Mouse (Mus musculus) left cerebral cortex, postnatal 10 days (tissue): ENCODE data around the gene Magi1. TPM values are rescaled to one million over a fixed set of nuclear protein-coding genes. Genes with fewer than 3 reads are reported as not detected.

Source experiments
- DNase-seq, 2 experiments: peaks; one replicate each; pipeline ENCODE4 v3.0.0; 2021 to 2022; ENCODE audit warnings: low spot score in 2 of 2, mixed read lengths in 1 of 2; ENCODE audit errors: extremely low spot score in 1 of 2
- intact Hi-C: fragments of 180-260 bp; cut with DNase I; formaldehyde crosslinking; loops from one replicate; pipeline ENCODE4 v1.15.1; 2025
- total RNA-seq, 2 experiments: library from RNA; stranded (reverse); gene quantifications; 2 replicates each; pipeline ENCODE4 v1.2.3; 2021

Magi1 gene
- total RNA-seq, 2 experiments from 2014 or later, result 89.8 to 91.8 TPM

DNA sequence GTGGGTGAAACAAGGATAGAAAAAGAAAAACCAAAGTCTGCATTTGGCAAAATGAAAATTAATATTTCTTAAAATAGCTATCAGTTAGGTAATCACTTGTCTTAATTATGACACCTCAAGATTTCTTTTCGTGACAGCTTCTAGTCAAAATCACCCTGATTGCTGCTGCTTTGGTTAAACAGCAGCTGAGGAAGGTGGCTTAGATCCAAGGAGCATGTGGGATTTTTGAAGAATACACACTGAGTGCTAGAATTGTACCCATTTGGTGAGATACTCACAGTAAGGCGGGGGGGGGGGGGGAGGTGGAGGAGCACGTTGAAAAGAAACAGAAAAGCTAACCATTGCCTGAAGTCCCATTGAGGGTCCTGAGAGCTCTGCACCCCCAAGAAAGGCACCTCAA, 438.2 kb downstream of the Magi1 start:
- peak in 1 of 2 experiments; percentile 38 for DNase-seq
- intact Hi-C loops, result no loop called here

DNA sequence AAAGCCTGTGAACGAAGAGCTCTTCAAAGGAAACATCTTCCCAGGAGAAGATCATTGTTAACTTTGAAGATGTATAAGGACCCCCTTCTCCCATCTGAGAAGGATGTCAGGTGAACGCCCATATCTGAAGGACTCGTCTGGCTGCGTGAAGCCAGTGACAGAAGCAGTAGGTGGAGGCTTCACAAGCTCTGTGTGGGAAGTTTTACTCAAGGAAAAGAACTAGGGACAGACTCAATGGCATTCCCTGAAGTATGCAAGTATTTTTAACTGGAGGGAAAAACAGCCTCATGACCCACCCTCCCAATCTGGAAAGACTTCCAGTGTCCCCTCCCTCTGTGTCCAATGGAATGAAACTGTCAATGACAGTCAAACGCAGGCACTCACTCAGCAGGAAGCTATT, 438.6 kb downstream of the Magi1 start:
- no peak for DNase-seq
- intact Hi-C loops, result no loop called here

DNA sequence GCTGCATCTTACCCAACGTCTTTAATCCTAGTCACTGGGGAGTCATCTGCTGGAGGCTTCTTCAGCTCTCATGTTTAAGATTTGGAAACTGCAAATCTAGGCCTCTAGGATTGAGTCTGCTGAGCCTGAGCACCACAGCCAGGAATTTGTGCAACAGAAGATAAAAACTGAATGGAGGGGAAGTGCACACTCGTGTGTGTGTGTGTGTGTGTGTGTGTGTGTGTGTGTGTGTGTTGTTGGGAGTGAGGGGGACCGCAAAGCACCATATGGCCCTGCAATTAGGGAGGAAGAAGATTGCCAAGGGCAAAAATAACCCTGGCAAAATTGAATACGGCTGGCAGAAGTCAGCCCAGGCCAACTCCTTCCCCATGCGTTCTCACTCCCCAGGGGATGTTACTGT, 439.1 kb downstream of the Magi1 start:
- intact Hi-C loops, result no loop called here

DNA sequence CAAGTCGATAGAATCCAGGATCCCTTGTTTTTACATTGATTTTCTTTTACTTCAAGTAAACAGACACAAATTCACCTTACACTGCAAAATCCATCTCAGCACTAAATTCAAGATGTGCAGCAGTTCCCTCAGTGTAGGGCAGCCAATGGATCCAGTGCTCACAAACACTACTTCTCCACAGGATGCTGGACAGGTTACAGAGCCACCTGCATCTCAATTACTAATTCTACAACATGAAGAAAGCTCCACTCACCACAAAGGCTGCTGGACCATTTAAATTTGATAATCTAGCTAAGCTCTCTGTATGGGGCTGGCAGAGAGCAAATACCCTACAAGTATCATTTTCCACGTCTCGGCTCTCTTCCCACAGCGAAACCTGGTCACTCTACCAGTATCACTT, 445.3 kb downstream of the Magi1 start:
- intact Hi-C loops, result no loop called here
- no peak for DNase-seq

More for the DNA sequence above, 439.1 kb downstream of the Magi1 start:
- DNase-seq, result no peak

DNA sequence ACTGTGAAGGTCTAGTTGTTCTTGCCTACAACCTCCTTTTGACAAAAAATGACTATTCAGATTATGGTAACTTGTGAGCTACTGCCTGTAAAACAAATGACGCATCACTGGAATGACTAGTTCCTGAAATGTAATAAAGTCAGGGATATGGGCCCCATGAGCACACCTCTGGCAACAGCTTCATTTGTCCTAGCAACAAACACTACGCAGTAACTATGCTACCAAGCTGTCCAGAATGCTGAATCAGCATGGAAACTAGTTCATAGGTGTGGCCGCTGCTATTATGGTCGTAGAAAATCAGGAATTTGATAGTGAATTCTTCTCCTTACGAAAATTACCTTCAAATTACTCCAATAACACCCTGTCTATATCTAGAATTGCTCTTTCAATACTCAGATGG, 447.1 kb downstream of the Magi1 start:
- no peak for DNase-seq
- intact Hi-C loops, result no loop called here

DNA sequence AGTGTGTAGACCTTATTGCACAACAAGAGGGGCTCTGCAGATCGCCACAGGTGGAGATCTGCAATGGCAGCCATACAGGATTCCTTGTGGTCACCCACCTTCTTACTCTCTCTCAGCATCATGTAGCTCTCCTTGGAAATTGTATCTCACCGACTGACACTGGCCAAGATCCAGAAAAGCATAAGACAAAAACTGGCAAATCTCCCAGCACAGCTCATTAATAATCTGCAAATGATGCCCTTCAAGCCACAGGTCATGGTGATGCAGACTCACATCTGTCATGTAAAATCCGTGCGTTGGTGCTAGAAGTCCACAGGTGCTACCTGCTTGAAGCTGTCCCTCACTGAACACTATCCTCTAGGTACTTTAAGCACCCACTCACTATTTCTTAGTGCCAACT, 448.5 kb downstream of the Magi1 start:
- intact Hi-C loops, result no loop called here
- DNase-seq, result no peak

DNA sequence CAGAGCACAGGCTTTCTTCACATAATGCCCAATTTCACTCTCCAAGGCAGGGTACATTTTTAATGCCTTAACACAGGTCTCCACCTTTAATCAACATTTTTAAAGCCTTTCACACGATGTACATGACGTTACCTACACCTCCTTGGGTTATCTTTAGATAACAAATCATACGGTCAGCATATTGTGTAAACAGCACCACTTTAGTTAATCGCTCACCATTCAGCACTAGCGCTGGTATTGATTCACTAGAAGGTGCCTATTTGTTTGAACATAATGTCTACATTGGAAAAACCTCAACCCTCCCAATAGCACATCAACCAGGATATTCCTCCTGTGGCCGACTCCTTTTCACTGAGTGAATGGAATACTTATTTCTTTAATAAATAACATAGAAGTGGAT, 455.5 kb downstream of the Magi1 start:
- intact Hi-C loops, result no loop called here
- DNase-seq, result no peak

DNA sequence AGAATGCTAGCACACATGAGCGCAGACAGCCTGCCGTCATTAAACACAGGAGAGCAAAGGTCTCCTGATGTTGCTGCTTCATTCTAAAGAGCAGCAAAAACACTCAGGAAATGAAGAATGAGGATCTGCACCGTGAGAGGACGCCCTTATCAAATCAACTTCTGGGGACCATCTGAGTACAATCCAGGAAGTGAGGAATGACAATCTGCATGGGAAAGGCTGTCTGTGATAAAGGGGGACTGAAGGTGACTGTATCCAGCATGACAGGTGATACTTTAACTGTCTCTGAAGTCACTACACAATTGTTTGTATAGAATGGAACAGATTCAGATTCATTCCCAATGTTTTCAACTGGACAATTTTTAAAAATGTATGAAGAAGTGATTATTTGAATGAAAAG, 456.8 kb downstream of the Magi1 start:
- no peak for DNase-seq
- intact Hi-C loops, result no loop called here

DNA sequence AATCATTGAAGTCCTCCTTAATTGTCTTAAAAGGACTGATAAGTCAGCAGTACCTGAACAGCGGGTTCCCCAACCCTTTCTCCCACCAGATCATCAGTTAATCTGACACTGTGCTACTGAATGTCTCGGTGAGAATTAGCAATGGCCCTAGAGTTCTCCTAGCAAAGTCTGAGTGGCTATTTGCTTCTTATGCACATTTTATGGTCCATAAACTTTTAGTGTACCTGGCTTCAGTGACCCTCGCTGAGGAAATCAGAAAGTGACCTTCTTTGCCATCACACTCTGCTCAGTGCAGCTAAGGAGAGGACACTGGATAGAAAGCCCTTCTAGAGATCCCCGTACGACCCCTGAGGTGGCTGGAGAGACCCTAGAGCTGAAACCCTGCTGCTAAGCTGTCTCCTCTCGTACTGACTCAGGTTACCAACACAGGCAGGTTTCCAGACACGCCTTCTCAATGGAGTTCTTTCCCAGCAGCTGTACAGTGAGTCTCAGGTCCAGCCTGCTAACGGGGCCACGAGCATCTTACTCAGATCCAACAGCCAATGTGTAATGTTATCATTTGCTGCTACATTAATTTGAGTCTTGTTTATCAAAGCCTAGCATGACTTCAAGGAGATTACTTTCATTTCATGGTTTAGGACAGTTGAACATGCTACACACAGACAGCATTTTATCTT, 461.4 kb downstream of the Magi1 start:
- DNase-seq, result no peak
- intact Hi-C loops, result no loop called here

DNA sequence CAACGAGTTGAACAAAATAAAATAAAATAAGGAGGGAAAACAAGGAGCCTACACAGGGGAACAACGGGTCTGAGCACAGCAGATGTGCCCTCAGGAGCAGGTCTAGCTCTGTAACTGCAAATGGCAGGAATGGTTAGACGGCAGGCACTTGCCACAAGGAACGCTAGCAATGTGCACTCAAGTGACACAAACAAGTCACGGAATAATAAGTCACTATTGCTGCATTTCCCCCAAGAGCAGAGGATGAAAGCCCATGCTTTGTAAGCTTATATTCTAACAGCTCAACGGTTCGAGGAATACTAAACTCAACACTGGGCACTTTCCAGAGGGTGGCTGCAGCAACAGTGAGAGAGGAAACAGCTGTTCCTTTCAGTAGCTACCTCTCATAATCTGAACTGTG, 462.2 kb downstream of the Magi1 start:
- DNase-seq, result no peak

DNA sequence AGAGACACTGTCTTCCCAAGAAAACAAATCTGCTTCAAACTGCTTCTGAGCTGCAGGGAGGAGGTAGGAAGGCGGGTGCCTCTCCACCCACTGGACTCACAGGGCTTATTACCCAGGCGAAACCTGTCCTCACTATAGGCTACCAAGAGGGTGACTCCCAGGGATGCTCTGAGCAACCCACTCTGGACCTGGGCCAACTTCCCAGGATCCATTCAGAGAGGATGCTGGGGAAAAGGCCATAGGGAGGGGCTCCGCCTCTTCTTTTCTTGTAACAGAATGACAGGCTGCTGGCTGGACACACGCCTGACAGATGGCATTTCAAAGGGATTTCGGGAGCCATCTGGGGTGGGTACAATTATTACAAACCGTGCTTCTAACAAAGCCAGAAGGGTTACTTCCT, 463.8 kb downstream of the Magi1 start:
- peak; percentile 70 to 81 for DNase-seq
- intact Hi-C loops, result no loop called here

More for the DNA sequence above, 462.2 kb downstream of the Magi1 start:
- intact Hi-C loops, result no loop called here

DNA sequence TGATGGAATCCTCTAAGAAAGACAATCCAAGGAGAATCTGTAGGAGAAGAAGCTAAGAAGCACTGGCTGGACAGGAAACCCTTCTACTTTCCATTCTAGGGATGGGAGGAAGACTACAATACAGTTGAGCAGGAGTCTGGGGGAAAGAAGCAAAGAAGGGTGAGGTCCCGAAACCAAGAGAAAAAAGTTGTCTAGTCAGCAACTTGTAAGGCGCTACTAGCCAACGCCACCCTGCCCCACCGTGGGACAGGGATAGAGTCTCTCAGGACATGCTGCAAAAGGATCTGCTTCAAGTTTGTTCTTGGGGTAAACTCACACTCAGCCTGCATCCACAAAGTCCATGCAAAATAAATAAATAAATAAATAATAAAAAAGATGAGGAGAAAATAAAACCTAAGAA, 464.4 kb downstream of the Magi1 start:
- no peak for DNase-seq
- intact Hi-C loops, result no loop called here

DNA sequence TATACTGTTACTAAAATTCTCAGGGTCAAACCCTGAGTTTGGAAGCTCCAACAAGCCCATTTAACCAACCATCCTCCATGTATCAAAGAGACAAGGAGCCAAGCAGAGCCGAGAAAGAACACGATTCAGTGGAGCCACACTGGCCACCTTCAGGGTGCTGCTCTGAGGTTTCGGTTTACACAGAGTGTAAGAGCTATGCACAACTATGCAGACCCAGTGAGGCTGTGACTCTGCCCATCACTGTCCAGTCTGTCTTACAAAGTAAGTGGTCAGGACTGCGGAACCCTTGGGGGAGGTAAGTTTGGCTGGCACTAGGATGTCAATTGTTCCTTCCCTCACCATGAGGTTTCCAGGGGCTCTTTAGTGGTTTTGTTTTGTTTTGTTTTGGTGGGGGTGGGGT, 465.2 kb downstream of the Magi1 start:
- no peak for DNase-seq
- intact Hi-C loops, result no loop called here

DNA sequence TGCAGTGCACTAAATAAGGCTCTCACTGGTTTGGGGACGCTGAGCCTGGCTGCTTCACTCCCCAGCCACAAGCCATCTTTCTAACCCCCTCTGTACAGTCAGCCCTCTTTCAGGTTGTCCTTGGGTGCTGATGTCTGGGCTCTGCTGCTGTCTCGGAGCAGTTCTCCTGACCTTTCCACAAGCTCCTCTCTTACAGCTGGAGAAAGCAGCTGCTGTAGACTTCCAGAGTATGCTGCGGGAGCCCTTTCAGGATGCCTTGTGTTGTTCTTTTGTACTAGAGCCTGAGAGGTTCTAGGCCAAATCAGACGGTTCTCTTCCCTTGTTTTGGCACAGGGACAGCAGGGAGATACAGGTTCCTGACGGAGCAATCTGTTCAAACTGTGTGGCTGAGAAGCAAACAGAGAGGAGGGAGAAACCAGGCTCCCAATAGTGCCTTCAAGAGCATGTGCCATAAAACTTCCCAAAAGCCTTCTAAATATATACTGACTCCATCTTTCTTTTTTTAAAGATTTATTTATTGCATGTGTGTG, 478.2 kb downstream of the Magi1 start:
- intact Hi-C loops, result no loop called here
- DNase-seq, result no peak

DNA sequence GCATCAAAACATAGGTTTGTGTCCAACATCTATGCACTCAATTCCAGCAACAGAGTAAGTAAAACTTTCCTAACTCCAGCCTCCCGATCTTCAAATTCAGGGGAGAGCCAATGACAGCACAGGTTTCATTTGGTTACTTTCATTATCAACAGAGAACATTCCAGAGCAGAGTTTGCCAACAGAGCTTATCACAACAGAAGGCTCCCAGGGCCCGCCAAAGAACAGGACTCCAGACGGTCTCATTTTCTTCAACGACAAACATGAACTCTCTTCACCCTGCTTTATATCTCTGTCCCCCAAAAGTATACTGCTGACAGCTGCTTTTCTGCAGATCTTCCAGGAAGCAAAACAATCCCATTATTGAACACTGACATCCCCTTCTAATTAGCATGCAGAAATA, 481.3 kb downstream of the Magi1 start:
- intact Hi-C loops, result no loop called here
- DNase-seq, result no peak

DNA sequence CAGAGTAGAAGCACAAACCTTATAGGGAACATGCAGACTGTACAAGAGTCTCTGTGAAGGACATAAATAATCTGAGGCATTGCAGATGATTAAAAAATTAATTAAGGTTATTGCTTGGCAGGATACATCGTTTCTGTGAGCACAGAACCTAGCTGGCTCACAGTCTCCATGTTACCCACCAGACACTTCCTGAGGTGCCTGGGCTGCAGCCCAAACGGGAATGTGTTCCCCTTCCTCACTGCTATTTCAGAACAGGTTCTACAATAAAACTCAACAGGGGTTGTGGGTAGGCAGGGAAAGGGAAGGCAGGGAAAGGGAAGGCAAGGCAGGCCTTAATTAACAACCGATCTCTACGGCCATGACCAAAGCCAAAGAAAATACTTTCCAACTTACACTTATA, 483.3 kb downstream of the Magi1 start:
- intact Hi-C loops, result no loop called here
- DNase-seq, result no peak

DNA sequence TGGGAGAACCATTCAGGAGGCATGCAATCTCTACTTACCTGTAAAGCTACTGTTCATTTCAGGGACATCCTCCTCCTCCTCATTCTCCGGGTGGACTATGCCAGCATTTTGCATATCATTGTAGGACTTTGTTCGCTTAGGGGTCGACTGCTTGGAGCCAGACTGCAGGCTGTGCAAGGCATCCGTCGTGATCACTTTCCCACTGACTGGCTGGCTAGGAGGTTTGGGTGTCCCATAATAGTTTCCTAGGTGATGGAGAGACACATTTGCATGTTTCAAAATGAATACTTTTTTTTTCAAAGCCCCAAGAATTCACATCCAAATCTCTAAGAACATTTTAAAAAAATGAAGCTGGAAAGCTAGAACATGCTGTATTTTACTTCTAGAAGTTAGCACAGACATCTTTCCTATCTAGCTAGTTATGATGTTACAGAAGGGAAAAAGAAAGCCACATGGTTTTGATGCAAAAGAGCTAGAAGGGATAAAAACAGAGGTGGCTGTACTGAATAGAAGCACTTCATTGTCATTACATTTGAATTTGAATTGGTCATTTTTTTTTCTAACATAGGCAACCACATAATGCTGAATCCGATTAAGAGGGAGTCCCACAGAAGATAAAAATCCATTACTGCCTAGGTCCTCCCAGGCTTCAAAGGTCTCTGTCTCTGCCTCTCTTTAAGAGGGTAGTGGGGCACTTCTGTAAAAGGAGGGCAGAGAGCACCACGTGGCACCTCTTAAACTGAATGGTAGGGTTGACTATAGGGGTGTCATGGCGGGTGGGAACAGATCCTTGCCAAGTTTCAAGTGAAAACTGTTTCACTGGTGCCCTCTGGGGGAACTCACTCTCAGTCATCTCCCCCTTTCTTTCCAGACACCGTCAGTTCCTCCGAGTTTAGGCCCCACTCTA, 491.2 kb downstream of the Magi1 start:
- peak in 1 of 2 experiments; percentile 35 for DNase-seq
- intact Hi-C loops, result no loop called here

DNA sequence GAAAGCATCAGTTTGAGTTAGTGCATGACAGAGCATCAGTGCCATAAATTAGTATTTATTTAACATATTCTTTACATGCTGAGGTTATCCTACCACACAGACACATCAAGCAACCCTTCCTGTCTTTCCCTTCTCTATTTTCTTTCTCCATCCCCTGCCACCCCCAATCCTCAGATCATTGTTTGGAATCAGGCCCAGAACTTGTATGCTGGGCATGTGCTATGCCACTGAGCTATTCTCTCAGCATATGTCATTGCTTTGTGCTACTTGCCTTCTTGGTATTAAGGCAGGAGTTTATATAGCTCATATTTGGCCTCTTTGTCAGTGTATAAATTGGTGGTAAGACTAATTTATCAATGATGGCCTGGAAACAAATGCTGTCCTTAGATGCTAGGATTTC, 494.0 kb downstream of the Magi1 start:
- intact Hi-C loops, result loop anchor here (10.0 kb wide), 1 partner anchor 125 kb away; no protein-coding TSS in a partner anchor
- no peak for DNase-seq

DNA sequence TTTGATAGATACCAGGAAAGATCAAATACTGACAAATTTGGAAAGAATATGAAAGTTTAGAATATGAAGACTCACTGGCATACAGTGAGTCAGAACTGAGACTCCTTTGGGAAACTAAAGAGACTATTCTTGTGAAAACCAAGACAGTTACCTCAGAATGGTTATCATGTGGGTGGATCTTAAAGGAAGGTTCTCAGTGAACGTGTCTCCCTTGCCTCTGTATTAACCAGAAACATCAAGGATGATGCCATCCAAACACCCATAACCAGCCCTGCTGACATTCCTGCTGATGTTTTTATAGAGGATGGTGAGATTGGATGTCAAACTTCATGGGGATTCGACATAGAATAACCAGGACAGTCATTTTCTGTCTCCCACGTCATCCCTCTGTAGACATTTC, 496.7 kb downstream of the Magi1 start:
- intact Hi-C loops, result loop anchor here (10.0 kb wide), 1 partner anchor 128 kb away; no protein-coding TSS in a partner anchor
- no peak for DNase-seq

DNA sequence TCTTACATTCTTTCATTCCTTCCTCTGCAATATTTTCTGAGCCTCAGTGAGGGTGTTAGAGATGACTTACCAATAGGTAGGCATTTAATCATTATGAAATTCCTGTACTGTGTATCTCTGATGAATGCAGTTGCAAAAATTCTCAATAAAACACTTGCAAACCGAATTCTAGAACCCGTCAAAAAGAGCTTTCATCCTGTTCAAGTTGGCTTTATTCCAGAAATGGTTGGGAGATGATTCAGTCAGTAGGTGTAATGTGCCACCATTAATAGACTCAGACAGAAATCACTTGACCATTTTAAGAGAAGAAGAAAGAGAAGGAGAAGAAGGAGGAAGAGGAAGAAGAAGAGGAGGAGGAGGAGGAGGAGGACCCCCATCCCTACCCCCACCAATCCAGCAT, 497.5 kb downstream of the Magi1 start:
- no peak for DNase-seq
- intact Hi-C loops, result loop anchor here (10.0 kb wide), 1 partner anchor 129 kb away; no protein-coding TSS in a partner anchor
